Mouse (Mus musculus): ENCODE data around the gene A830031A19Rik.

A830031A19Rik gene

GRCm38 (mm10) chr11:24095656-24096353, 21.0 kb upstream of the A830031A19Rik start:
- DNase-seq (ENCODE audit: low read depth, low spot score), result no peak

DNA sequence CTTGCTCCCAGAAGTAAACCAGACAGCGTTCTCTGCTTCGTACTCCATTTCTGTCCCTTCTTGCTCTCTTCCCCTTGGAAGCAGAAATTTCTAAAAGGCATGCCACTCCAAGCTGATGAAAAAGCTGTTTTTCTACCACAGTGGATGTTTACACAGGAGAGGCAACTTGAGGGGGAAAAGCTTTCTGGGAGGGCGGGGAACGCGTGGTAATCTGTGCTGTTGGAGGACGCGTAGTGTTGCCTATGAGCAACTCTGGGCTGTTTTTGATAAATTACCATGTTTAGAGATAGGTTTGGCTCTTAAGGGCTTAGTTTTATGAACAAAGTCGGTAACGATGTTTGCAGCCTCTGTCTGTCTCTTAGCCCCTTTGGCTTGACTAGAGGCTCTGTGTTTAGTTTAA, 20.4 kb upstream of the A830031A19Rik start:
- no peak for DNase-seq (ENCODE audit: low read depth, low spot score)

DNA sequence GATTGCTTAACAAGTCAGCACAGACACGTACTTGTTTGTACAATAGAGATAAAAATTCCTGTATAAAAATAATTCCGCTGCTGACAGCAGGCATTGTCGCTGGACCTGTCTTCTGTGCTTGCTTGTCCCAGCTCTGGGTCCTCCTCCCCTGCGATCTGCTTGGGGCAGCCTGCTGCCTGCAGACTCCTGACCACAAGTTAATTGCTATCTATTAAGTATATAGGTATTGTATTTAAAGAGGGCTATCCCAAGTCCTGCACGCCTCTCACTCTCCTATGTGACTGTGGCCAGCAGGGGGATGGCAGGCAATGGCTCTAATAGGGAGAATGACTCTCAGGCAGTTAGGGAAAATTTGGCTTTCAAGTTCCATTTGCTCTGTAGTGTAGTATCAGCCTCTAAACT, 19.2 kb upstream of the A830031A19Rik start:
- DNase-seq (ENCODE audit: low read depth, low spot score), result no peak

GRCm38 (mm10) chr11:24092618-24093017, 17.8 kb upstream of the A830031A19Rik start:
- no peak for DNase-seq (ENCODE audit: low read depth, low spot score)

DNA sequence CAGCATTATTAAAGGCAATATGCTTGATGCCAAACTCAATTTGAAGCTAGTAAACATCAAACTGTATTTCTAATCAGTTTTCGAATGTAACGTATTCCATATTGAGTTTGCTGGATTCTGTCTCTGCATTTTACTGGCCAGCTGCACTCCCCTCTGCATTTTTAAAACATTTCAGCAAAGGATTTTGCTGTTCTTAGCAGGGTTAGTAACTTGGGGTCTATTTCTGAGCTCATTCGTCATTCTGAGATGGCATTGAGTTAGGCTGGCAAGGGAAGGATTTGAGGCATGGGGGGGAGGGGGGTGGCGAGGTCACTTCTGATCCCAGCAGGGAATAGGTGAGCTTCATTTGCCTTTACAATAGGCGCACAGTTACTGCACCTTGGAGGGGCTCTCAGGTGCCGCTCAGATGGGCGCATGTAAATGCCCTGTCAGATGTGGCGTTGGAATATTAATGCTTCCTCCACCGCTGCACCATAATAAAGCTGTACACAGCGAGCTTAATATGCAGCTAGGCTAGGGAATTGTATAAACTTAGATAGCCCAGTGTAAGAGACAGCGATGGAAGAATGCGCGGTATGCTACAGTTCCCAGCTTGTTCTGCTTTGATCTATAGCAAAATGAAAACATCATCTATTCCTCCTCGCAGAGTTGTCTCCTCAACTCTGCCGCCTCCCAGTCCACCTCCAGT, 16.7 kb upstream of the A830031A19Rik start:
- no peak for DNase-seq (ENCODE audit: low read depth, low spot score)

DNA sequence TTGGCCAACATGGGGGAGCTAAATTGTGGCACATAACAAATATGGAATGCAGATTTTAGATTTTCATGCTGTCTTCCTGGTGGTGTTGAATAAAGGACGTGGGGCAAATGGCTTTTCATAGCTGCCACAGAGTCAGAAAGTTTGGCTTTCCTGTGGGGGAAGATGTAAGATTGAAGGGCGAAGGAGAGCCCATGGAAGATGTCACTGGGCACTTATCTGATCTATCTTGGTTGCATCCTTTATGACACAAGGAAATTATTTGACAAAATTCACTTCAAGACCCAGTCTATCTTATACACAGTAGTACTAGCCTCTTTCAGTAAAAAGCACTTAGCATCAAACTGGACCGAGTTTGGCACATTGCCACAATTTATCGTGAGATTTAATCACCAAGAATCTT, 15.6 kb upstream of the A830031A19Rik start:
- DNase-seq (ENCODE audit: low read depth, low spot score), result no peak

DNA sequence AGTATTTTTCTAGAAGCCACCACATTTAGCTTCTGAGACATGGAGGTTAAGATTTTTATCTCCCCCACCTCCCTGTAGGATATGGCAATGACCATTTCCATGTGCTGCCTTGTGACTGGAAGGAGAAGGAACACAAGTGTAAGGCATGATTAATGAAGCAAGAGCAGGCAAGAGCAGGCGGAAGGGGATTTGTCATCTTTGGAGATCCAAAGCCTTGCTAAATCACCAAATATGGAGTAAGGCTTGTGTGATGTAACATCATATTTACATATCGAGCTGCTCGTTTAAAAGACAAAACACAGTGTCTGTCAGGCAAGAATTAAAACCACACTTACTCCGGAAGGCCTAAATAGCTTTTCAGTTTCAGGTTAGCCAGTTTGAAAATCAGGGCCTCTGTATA, 12.2 kb upstream of the A830031A19Rik start:
- no peak for DNase-seq (ENCODE audit: low read depth, low spot score)

- no peak for DNase-seq (ENCODE audit: low read depth, low spot score)
Measured at GRCm38 (mm10) chr11:24085986-24086385, 11.1 kb upstream of the A830031A19Rik start.

DNA sequence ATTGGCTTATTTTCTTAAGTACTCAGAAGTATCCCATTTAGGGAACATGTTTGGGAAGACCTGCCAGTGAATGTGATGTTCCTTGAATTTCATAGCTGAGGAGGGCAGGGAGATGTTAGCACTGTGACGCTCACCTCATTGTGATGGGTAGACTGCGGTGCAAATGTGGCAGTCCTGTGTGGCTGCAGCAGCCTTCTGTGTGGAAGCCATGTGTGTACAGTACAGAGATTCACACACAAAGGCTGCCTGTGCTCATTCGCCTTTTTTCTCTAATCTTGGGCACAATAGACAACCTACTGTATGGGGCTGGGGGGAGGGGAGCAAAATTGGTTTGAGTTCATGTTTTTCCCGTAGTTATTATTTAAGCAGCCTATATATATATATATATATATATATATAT, 9.7 kb upstream of the A830031A19Rik start:
- DNase-seq (ENCODE audit: low read depth, low spot score), result no peak

DNA sequence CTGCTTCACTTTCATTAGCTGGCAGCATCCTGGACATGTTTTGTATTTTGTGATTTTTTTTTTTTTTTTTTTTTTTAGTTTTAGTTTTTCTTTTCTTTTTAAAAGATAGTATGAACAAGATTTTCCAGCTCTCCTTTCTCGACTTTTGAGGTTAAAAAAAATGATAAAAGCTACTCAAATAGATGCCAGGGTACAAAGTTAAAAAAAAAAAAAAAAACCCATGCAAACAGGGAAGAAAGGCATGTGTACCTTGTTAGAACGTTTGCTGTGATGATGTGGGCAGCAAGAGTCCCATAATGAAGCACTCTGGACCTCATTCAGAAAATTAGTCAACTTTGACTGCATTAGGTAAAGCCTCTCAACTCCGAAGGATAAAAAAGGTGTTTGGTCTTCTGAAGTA, 9.2 kb upstream of the A830031A19Rik start:
- no peak for DNase-seq (ENCODE audit: low read depth, low spot score)

- no peak for DNase-seq (ENCODE audit: low read depth, low spot score)
Measured at GRCm38 (mm10) chr11:24083423-24083822, 8.6 kb upstream of the A830031A19Rik start.

DNA sequence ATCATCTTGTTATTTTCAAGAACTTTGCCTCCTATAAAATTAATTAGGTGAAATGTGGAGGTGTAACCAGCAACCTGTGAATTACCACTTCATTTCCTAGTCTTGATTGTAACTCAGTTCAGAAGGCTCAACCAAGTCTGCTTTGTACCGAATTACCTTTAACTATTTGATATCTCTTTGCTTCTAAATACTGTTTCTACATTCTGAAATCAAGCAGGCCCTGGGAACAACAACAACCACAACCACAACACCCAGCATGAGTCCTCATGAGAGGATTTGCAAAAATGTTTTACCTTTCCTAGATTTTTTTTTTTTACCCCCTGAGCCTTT, 8.2 kb upstream of the A830031A19Rik start:
- no peak for DNase-seq (ENCODE audit: low read depth, low spot score)

- DNase-seq (ENCODE audit: low read depth, low spot score), result no peak
Measured at GRCm38 (mm10) chr11:24082385-24083075, 7.7 kb upstream of the A830031A19Rik start.

GRCm38 (mm10) chr11:24081687-24082384, 7.0 kb upstream of the A830031A19Rik start:
- DNase-seq (ENCODE audit: low read depth, low spot score), result no peak

GRCm38 (mm10) chr11:24081016-24081686, 6.3 kb upstream of the A830031A19Rik start:
- no peak for DNase-seq (ENCODE audit: low read depth, low spot score)

GRCm38 (mm10) chr11:24080541-24080940, 5.7 kb upstream of the A830031A19Rik start:
- no peak for DNase-seq (ENCODE audit: low read depth, low spot score)

DNA sequence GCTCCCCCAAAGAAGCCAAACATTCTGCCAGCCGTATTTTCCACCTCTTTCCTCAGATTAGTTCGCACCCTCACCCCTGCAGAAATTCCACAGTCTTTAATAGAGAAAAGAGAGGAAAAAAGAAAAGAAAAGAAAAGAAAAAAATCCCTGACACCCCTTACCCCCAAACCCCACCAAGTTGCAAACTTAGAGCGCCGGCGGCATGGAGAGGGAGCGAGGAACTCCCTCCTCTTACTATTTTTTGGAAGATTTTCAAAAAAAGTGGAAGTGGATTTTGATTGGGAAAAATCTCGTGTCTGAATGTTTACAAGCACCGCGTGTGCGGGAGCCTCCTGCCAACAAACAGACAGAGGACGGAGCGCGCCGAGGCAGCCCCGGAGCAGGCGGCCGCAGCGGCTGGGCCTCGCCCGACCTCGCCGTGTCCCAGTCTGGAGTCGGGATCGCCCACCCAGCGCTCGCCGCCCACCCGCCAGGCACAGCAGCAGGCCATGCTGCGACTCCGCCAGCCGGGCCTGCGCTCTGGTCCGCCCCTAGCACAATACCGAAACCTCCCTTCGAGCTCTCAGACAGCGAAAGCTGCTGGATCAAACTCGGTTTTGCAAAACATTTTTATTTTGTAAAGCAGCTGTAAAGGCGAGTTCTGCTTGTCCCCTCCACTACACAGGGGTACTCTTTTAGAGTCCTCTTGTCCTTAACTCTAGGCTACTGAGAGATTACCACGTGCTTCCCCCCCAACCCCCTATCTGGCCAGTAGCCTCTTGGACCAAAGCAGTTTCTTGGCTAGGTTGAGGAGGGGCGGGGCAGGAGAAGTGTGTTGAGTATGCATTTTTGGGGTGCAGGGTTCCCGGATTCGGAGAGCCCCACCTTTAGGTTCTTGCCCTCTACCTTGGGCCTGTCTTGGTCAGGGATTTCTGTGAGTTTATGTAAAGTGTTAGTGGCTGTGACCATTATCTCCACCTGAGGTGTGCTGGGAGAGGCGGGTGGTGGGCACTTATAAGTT, 4.8 kb upstream of the A830031A19Rik start:
- no peak for DNase-seq (ENCODE audit: low read depth, low spot score)

- no peak for DNase-seq (ENCODE audit: low read depth, low spot score)
Measured at GRCm38 (mm10) chr11:24078706-24079316, 4.0 kb upstream of the A830031A19Rik start.

- no peak for DNase-seq (ENCODE audit: low read depth, low spot score)
Measured at GRCm38 (mm10) chr11:24077795-24078705, 3.2 kb upstream of the A830031A19Rik start, which contains the start of gene Bcl11a. TSS of gene Bcl11a (plus strand) at chr11:24078056.
